Mouse (Mus musculus) lung, postnatal 0 days (tissue): Measurements from ENCODE around the gene Chrna9. TPM values are rescaled to one million over a fixed set of nuclear protein-coding genes. Genes with fewer than 3 reads are reported as not detected.

ENCODE experiments used
- ATAC-seq: fragments of 200-750 bp; cut with Nextera tagmentation; 2 replicates; pipeline ENCODE4 v1.8.0; 2017; ENCODE audit warnings: moderate library complexity
- DNase-seq: peaks from one replicate; pipeline ENCODE4 v3.0.0-alpha.2; 2016; ENCODE audit warnings: low spot score
- H3K27ac ChIP-seq: fragments of 300-500 bp; sonication (generic); 2 replicates; pipeline ENCODE4 v1.5.1; 2014; ENCODE audit warnings: antibody characterized with exemption, mild to moderate bottlenecking, low read length, mixed read lengths
- H3K27me3 ChIP-seq: fragments of 300-500 bp; sonication (generic); replicated peaks from 2 replicates; pipeline ENCODE4 v1.6.1; 2014; ENCODE audit warnings: low read length, mixed read lengths; ENCODE audit not compliant: insufficient read depth
- H3K36me3 ChIP-seq: fragments of 300-500 bp; sonication (generic); 2 replicates; pipeline ENCODE4 v1.6.1; 2014; ENCODE audit warnings: low read length, mixed read lengths; ENCODE audit not compliant: insufficient read depth
- H3K4me1 ChIP-seq: fragments of 300-500 bp; sonication (generic); 2 replicates; pipeline ENCODE4 v1.6.1; 2014; ENCODE audit warnings: antibody characterized with exemption, low read depth, low read length, mixed read lengths; ENCODE audit not compliant: insufficient read depth
- H3K4me2 ChIP-seq: fragments of 300-500 bp; sonication (generic); replicated peaks from 2 replicates; pipeline ENCODE4 v1.6.1; 2014; ENCODE audit warnings: low read depth, mild to moderate bottlenecking, low read length, moderate library complexity, mixed read lengths
- H3K4me3 ChIP-seq: fragments of 300-500 bp; sonication (generic); 2 replicates; pipeline ENCODE4 v1.5.1; 2014; ENCODE audit warnings: low read depth, low read length
- H3K9ac ChIP-seq: fragments of 300-500 bp; sonication (generic); replicated peaks from 2 replicates; pipeline ENCODE4 v1.6.1; 2014; ENCODE audit warnings: low read depth, mild to moderate bottlenecking
- H3K9me3 ChIP-seq: fragments of 300-500 bp; sonication (generic); 2 replicates; pipeline ENCODE4 v1.6.1; 2016; ENCODE audit warnings: low read length, mixed read lengths
- CTCF ChIP-seq: IDR thresholded peaks from 2 replicates; pipeline ENCODE4 v1.5.1; 2016; ENCODE audit warnings: antibody characterized with exemption, mild to moderate bottlenecking
- EP300 ChIP-seq: IDR thresholded peaks from 2 replicates; pipeline ENCODE4 v1.6.1; 2016; ENCODE audit warnings: antibody characterized with exemption, mild to moderate bottlenecking, control low read depth
- WGBS: fragments of 180-500 bp; shearing (Covaris S2); extraction: QIAGEN DNeasy Blood & Tissue Kit; methylation state at CpG from one replicate; pipeline ENCODE4 v1.1.7; 2014; 5-methylcytosine and 5-hydroxymethylcytosine counted together
- microRNA-seq: library from miRNA; unstranded; fragments of <30 nt; microRNA quantifications from one replicate; pipeline ENCODE4, GENCODE M21; 2016
- polyA plus RNA-seq: library from polyadenylated mRNA; unstranded; fragments of >200 nt; fragmentation: Nextera tagmentation; extraction: Ambion mirVana; gene quantifications from 2 replicates; pipeline ENCODE4 v1.2.1, GENCODE M21; 2015

Gene Chrna9
- polyA plus RNA-seq, 1 experiment from 2014 or later = not detected

DNA sequence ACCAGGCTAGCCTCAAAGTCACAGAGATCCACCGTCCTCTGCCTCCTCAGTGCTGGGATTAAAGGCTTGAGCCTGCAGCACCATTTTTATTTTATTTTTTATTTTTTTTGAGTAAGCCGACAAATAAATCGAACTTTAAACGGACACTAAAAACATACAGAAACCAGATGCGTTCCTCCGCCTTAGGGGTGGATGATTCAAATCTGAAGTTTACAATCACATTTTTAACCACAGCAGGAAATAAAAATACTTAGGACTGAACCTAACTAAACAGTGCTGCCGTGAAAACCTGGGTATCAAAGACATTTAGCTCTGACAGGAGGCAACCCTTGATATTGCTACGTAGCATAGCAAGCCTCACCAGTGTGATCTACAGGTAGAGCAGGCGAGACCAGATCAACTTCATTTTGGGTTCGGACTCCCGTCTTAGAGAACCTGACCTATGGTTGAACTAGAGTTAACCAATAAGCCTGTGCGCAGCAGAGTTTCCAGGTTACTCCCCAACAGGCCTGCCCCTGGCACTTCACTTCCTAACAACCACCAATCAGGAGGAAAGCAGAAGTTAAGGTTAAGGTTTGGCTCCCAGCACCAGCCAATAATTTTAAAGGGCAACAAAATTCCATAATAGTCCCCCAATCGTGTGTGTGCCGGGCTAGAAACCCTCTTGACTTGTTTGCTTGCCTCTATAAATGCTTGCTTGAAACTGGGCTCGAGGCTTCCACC is 73.7 kb downstream of the Chrna9 start:
- no peaks in the 10 kb centered on the region for H3K27me3 ChIP-seq
- 62% methylated on average over 15 of the region's 15 CpGs for WGBS
- DNase-seq (peak; percentile 66), ATAC-seq (peak; percentile 67)
- no peak overlapping the region for H3K27ac ChIP-seq
- no peak overlapping the region for H3K4me2 ChIP-seq
- no peak overlapping the region for H3K4me3 ChIP-seq
- H3K9ac ChIP-seq = no peak overlapping the region
- TF ChIP-seq CTCF (no peak), EP300 (no peak)
- no peaks in the 10 kb centered on the region; the same call in 1 of the 2 replicates for H3K4me1 ChIP-seq
- no peaks in the 10 kb centered on the region for H3K36me3 ChIP-seq
- no peaks in the 10 kb centered on the region for H3K9me3 ChIP-seq

DNA sequence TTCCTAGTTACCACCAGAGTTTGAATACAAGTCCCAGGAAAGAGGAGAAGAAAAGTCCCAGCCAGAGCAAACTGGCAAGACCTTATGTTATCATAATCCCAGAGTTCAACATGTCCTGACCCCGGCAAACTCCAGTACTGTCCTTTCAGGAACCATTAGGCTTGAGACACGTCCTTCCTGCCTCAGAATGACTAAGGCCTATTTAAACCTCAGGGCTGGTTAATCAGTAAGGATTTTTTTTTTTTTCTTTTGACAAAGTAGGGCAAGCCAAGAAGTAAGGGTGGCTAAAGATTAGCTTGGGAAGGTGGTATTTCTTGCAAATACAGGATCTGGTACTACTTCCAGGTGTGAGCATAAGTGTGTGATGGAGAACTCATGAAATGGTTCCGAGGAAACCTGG is 79.3 kb downstream of the Chrna9 start:
- ATAC-seq (no peak; the same call in 1 of the 2 replicates), DNase-seq (no peak)
- H3K4me3 ChIP-seq = no peak overlapping the region
- no peaks in the 10 kb centered on the region for H3K9me3 ChIP-seq
- no peak overlapping the region for H3K4me2 ChIP-seq
- H3K27me3 ChIP-seq = no peaks in the 10 kb centered on the region
- no peaks in the 10 kb centered on the region for H3K36me3 ChIP-seq
- no peaks in the 10 kb centered on the region for H3K4me1 ChIP-seq
- WGBS = 47% methylated on average over 3 of the region's 3 CpGs
- H3K27ac ChIP-seq = no peak overlapping the region
- TF ChIP-seq EP300 = no peak
- no peak for TF ChIP-seq CTCF
- no peak overlapping the region for H3K9ac ChIP-seq

DNA sequence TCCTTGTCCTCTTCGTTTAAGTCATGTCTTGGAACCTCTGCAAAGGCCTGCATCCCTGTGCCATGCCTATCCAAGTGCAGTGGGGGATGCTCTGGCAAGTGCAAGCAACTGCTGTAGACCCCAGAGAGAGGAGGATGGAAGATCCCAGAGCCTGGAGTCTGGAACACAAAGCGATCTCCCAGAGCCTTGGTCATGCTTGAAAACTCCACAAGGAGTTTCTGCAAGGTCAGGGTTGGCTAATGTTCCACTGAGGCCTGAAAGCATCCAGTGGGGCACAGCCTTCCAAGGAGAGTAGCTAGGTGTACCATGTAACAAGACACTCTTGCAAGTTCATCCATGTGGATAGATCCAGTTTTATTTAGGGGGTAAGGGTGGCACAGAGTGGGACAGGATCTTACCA is 79.7 kb downstream of the Chrna9 start:
- no peak for TF ChIP-seq CTCF
- TF ChIP-seq EP300 = no peak
- H3K9ac ChIP-seq = no peak overlapping the region
- DNase-seq = no peak
- H3K4me2 ChIP-seq = no peak overlapping the region
- H3K36me3 ChIP-seq = no peaks in the 10 kb centered on the region
- ATAC-seq = no peak
- no peaks in the 10 kb centered on the region for H3K27me3 ChIP-seq
- H3K4me1 ChIP-seq = no peaks in the 10 kb centered on the region
- no peaks in the 10 kb centered on the region for H3K9me3 ChIP-seq
- no peak overlapping the region for H3K4me3 ChIP-seq
- 81% methylated on average over 2 of the region's 2 CpGs for WGBS
- H3K27ac ChIP-seq = no peak overlapping the region

DNA sequence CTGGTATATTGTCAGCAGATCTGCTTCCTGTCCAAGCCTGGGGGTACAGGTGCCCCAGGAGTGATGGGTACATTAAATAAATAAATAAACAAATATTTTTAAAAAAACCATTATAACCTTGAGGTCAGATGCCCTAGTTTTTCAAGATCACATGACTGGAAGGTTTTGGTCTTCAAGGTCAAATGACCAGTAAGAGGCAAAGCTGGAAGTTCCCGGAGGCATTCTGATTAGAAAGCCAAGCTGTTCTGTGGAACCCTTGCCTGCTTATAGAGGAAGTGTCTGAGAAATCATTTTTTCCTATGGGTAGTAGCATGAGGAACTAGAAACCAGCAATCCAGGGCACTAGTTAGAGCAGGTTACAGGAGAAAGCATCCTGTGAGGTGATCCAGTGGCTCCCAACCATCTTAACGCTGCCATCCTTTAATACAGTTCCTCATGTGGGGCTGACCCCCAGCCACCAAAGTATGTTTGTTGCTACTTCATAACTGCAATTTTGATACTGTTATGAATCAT is 80.8 kb downstream of the Chrna9 start:
- TF ChIP-seq CTCF = no peak
- TF ChIP-seq EP300 = no peak
- no peaks in the 10 kb centered on the region; the same call in 1 of the 2 replicates for H3K36me3 ChIP-seq
- H3K4me3 ChIP-seq = no peak overlapping the region
- no peak overlapping the region for H3K27ac ChIP-seq
- no peaks in the 10 kb centered on the region for H3K9me3 ChIP-seq
- H3K4me1 ChIP-seq = no peaks in the 10 kb centered on the region
- no peak overlapping the region for H3K4me2 ChIP-seq
- no peak for DNase-seq
- WGBS = 85% methylated on average over 2 of the region's 2 CpGs
- ATAC-seq = no peak
- no peak overlapping the region for H3K9ac ChIP-seq
- no peaks in the 10 kb centered on the region for H3K27me3 ChIP-seq

DNA sequence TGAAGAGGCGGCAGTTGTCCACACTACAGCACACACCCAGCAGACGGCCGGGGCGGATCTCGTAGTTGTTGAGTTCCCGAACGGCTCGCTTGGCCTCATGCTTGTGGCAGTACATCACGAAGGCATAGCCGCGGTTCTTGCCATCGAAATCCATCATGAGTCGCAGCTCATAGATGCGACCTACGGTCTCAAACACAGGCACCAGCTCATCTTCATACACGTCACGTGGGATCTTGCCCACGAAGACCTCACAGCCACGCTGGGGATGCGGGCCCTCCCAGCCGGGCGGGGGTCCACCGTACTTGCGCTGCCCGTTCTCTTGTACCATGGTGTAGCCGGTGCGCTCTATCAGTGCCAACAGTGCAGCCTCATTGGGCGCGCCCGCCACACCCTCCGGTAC is 92.1 kb downstream of the Chrna9 start:
- Histone ChIP-seq H3K27ac (no peak overlapping the region), H3K9ac (no peak overlapping the region), H3K9me3 (no peaks in the 10 kb centered on the region), H3K4me3 (no peak overlapping the region), H3K27me3 (no peaks in the 10 kb centered on the region), H3K36me3 (0 out of 2 replicates have a peak, but pooled peaks cover 4% of the 10 kb centered on the region), H3K4me1 (no peaks in the 10 kb centered on the region), H3K4me2 (no peak overlapping the region)
- WGBS = 98% methylated on average over 31 of the region's 31 CpGs
- no peak for ATAC-seq
- no peak for TF ChIP-seq CTCF
- no peak for TF ChIP-seq EP300
- no peak for DNase-seq

Small RNA genes lying within 50 kb of the gene (microRNA-seq; reads per million reads assigned to microRNA genes)
- gene Gm25952 = not detected

Other genes starting within 250 kb of the Chrna9 start
- gene Pds5a, start 236.6 kb upstream of the Chrna9 start, polyA plus RNA-seq = 19.8 and 24.7 TPM in 2 replicates
- 7.0 and 7.5 TPM in 2 replicates for gene N4bp2, start 171.4 kb upstream of the Chrna9 start, polyA plus RNA-seq
- gene Rhoh, start 73.7 kb upstream of the Chrna9 start, polyA plus RNA-seq = 0.90 and 0.98 TPM in 2 replicates
- gene 9130230L23Rik, start 69.4 kb downstream of the Chrna9 start, polyA plus RNA-seq = 1.7 TPM in 2 replicates
- gene Rbm47, start 238.2 kb downstream of the Chrna9 start, polyA plus RNA-seq = 41.5 and 50.2 TPM in 2 replicates